Mouse (Mus musculus) C2C12 (cell line): ENCODE data around the gene Prtg. TPM values are rescaled to one million over a fixed set of nuclear protein-coding genes. Genes with fewer than 3 reads are reported as not detected.

Experiments used
- H3K27me3 ChIP-seq: one replicate; pipeline ENCODE4 v1.6.1; 2011; ENCODE audit not compliant: control insufficient read depth, insufficient read depth, insufficient read length
- H3K36me3 ChIP-seq: one replicate; pipeline ENCODE4 v1.6.1; 2011; ENCODE audit not compliant: control insufficient read depth, insufficient read depth
- H3K4me3 ChIP-seq: one replicate; pipeline ENCODE4 v1.5.1; 2011; ENCODE audit warnings: mild to moderate bottlenecking, control low read depth; ENCODE audit not compliant: poor library complexity, insufficient read depth, severe bottlenecking
- H3K79me2 ChIP-seq: one replicate; pipeline ENCODE4 v1.6.1; 2011; ENCODE audit not compliant: control insufficient read depth, insufficient read depth
- H3K79me3 ChIP-seq: one replicate; pipeline ENCODE4 v1.6.1; 2011; ENCODE audit warnings: low read depth, control low read depth
- H3ac ChIP-seq: one replicate; pipeline ENCODE3; 2011; ENCODE audit warnings: low read depth; ENCODE audit not compliant: control insufficient read depth, insufficient read length
- CEBPB ChIP-seq: IDR thresholded peaks from one replicate; pipeline ENCODE4 v1.6.1; 2011; ENCODE audit warnings: low read depth, mild to moderate bottlenecking, control low read depth, moderate library complexity
- CTCF ChIP-seq: IDR thresholded peaks from one replicate; pipeline ENCODE4 v1.5.1; 2011; ENCODE audit not compliant: control insufficient read depth, insufficient read depth, insufficient read length
- FOSL1 ChIP-seq: IDR thresholded peaks from one replicate; pipeline ENCODE4 v1.8.0; 2011; ENCODE audit warnings: mild to moderate bottlenecking, low read length; ENCODE audit not compliant: poor library complexity, insufficient read depth, severe bottlenecking
- MAX ChIP-seq: IDR thresholded peaks from one replicate; pipeline ENCODE4 v1.6.1; 2011; ENCODE audit warnings: mild to moderate bottlenecking, control low read depth
- MYOD1 ChIP-seq: IDR thresholded peaks from one replicate; pipeline ENCODE4 v1.6.1; 2011; ENCODE audit warnings: low read depth; ENCODE audit not compliant: control insufficient read depth, insufficient read length
- MYOG ChIP-seq: IDR thresholded peaks from one replicate; pipeline ENCODE4 v1.6.1; 2011; ENCODE audit not compliant: control insufficient read depth, insufficient read length; ENCODE audit errors: extremely low read depth
- USF1 ChIP-seq: IDR thresholded peaks from one replicate; pipeline ENCODE4 v1.6.1; 2011; ENCODE audit warnings: low read depth, mild to moderate bottlenecking, control low read depth, moderate library complexity
- polyA plus RNA-seq: library from polyadenylated mRNA; unstranded; fragments of >200 nt; fragmentation: generic; extraction: Trizol; gene quantifications from one replicate; pipeline ENCODE4 v1.2.1, GENCODE M21; 2012; ENCODE audit warnings: missing spikeins

The Prtg gene
- polyA plus RNA-seq, 1 experiment = 0.59 TPM

GRCm38 (mm10) chr9:72925021-72925934 lies 118.6 kb downstream of the Prtg start, which contains the start of gene Pygo1:
Gene Pygo1 (plus strand): TSS chr9:72925645.
- no peaks in the 10 kb centered on the region for H3K79me2 ChIP-seq
- peaks cover 67% of the 10 kb centered on the region for H3K27me3 ChIP-seq
- no peak within 1 kb of the TSS for H3K4me3 ChIP-seq
- TF ChIP-seq USF1 (no peak), MAX (no peak), CTCF (no peak), MYOG (no peak), MYOD1 (no peak), CEBPB (no peak)
- peak within 1 kb of the TSS; percentile 20 for H3ac ChIP-seq
- H3K36me3 ChIP-seq = no peaks in the 10 kb centered on the region
- H3K79me3 ChIP-seq = no peaks in the 10 kb centered on the region

DNA sequence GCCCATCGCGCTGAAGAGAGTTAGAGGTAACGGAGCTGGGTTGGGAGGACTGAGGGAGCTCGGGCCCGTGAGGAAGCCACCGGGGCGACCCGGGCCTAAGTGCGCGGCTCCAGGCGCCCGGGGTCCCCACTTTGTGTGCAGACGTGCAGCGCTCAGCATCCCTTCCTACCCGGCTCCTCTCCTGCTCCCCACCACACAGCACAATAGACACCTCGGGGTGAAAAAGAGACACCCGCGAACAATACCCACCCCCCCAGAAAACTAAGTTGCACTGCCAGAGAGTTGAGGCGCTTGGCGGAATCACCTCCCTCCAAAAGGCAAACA lies 119.2 kb downstream of the Prtg start:
- TF ChIP-seq CTCF (no peak), USF1 (no peak)
- Histone ChIP-seq H3K36me3 (no peaks in the 10 kb centered on the region), H3K27me3 (peaks cover 67% of the 10 kb centered on the region), H3ac (peak overlapping the region; percentile 20), H3K79me2 (no peaks in the 10 kb centered on the region), H3K79me3 (no peaks in the 10 kb centered on the region), H3K4me3 (no peak overlapping the region)

GRCm38 (mm10) chr9:72931166-72931790 lies 124.6 kb downstream of the Prtg start:
- no peaks in the 10 kb centered on the region for H3K36me3 ChIP-seq
- no peaks in the 10 kb centered on the region for H3K79me2 ChIP-seq
- no peaks in the 10 kb centered on the region for H3K79me3 ChIP-seq
- peaks cover 31% of the 10 kb centered on the region for H3K27me3 ChIP-seq
- TF ChIP-seq CTCF (no peak), MAX (no peak), USF1 (no peak), MYOD1 (no peak), FOSL1 (no peak), MYOG (no peak), CEBPB (no peak)
- H3K4me3 ChIP-seq = no peak overlapping the region
- H3ac ChIP-seq = no peak overlapping the region

DNA sequence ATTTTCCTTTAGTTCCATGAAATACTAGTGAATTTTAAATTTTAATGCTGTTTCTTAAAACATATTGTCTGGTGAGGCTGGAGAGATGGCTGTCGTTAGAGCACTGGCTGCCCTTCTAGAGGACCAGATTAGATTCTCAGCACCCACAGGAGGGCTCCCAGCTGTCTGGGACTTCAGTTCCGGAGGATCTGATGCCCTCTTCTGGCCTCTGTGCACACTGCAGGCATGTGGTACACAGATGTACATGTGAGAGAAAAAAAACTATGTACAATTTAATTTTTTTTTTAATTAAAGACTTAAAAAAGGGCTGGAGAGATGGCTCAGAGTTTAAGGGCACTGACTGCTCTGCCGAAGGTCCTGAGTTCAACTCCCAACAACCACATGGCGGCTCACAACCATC lies 128.6 kb downstream of the Prtg start:
- no peak for TF ChIP-seq MAX
- TF ChIP-seq FOSL1 = no peak
- Histone ChIP-seq H3K79me3 (no peaks in the 10 kb centered on the region), H3K4me3 (no peak overlapping the region), H3ac (no peak overlapping the region), H3K27me3 (peaks cover 6% of the 10 kb centered on the region), H3K36me3 (no peaks in the 10 kb centered on the region), H3K79me2 (no peaks in the 10 kb centered on the region)

DNA sequence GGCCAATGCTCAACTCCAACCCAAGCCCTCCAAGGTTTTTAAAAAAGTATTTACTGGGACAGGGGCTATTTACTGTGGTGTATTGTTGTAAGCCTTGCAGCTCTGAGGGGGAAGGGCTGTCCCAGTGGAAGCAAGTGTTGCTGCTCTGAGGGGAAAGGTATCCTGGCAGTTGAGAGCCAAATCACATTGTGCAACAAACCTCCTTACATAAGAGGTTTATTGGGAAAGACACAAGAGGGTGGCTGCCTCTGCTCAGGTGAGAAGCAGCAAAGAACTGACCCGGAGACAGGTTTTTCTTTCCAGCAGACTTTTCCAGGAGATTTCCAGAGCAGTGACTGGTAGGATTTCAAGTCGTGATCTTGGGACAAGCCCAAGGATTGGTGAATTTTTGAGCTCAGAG lies 129.6 kb downstream of the Prtg start:
- peaks cover 6% of the 10 kb centered on the region for H3K27me3 ChIP-seq
- H3K4me3 ChIP-seq = no peak overlapping the region
- no peak overlapping the region for H3ac ChIP-seq
- TF ChIP-seq MYOG (no peak), MAX (no peak), CTCF (no peak), MYOD1 (no peak), CEBPB (no peak), USF1 (no peak), FOSL1 (no peak)
- H3K79me2 ChIP-seq = no peaks in the 10 kb centered on the region
- H3K36me3 ChIP-seq = no peaks in the 10 kb centered on the region
- no peaks in the 10 kb centered on the region for H3K79me3 ChIP-seq

- no peaks in the 10 kb centered on the region for H3K79me3 ChIP-seq
- H3K36me3 ChIP-seq = no peaks in the 10 kb centered on the region
- H3ac ChIP-seq = no peak overlapping the region
Measured at GRCm38 (mm10) chr9:72943424-72943823, 136.8 kb downstream of the Prtg start.

More at GRCm38 (mm10) chr9:72943424-72943823, 136.8 kb downstream of the Prtg start:
- peaks cover 6% of the 10 kb centered on the region for H3K27me3 ChIP-seq
- TF ChIP-seq CEBPB = no peak
- TF ChIP-seq CTCF = no peak
- no peak for TF ChIP-seq USF1
- TF ChIP-seq MYOD1 = no peak
- no peak for TF ChIP-seq MAX
- no peak for TF ChIP-seq MYOG
- no peak for TF ChIP-seq FOSL1
- no peaks in the 10 kb centered on the region for H3K79me2 ChIP-seq
- no peak overlapping the region for H3K4me3 ChIP-seq
